Mouse (Mus musculus) testis, adult 2 months (tissue): ENCODE results near the gene Fam13c. TPM values are rescaled to one million over a fixed set of nuclear protein-coding genes. Genes with fewer than 3 reads are reported as not detected.

Source experiments
- H3K27ac ChIP-seq: fragments of 200-500 bp; 2 replicates; pipeline ENCODE4 v1.5.1; 2012; ENCODE audit warnings: low read depth, low read length; ENCODE audit not compliant: control insufficient read depth, insufficient read depth
- H3K27me3 ChIP-seq: fragments of 200-500 bp; 2 replicates; pipeline ENCODE4 v1.6.1; 2012; ENCODE audit warnings: mild to moderate bottlenecking, low read length, moderate library complexity; ENCODE audit not compliant: control insufficient read depth, insufficient read depth
- H3K36me3 ChIP-seq: fragments of 200-500 bp; 2 replicates; pipeline ENCODE4 v1.6.1; 2012; ENCODE audit warnings: mild to moderate bottlenecking, low read length; ENCODE audit not compliant: control insufficient read depth, insufficient read depth
- H3K4me1 ChIP-seq: fragments of 200-500 bp; 2 replicates; pipeline ENCODE4 v1.6.1; 2012; ENCODE audit warnings: low read length; ENCODE audit not compliant: control insufficient read depth, insufficient read depth
- H3K4me3 ChIP-seq: fragments of 200-500 bp; 2 replicates; pipeline ENCODE4 v1.5.1; 2012; ENCODE audit warnings: low read depth, mild to moderate bottlenecking, low read length, moderate library complexity, mixed read lengths; ENCODE audit not compliant: control insufficient read depth
- CTCF ChIP-seq: fragments of 200-500 bp; IDR thresholded peaks from 2 replicates; pipeline ENCODE4 v1.5.1; 2012; ENCODE audit warnings: low read depth, mild to moderate bottlenecking, inconsistent platforms, low read length, moderate library complexity; ENCODE audit not compliant: control insufficient read depth, insufficient read depth, insufficient replicate concordance
- POLR2A ChIP-seq: fragments of 200-500 bp; IDR thresholded peaks from 2 replicates; pipeline ENCODE4 v1.6.1; 2012; ENCODE audit warnings: low read depth, mild to moderate bottlenecking, inconsistent platforms, low read length, moderate library complexity; ENCODE audit not compliant: control insufficient read depth
- polyA plus RNA-seq: library from polyadenylated mRNA; depleted of rRNA; stranded (reverse); fragments of >200 nt; gene quantifications from 2 replicates; pipeline ENCODE4 v1.2.3, GENCODE M21; 2012

Fam13c gene
- polyA plus RNA-seq, 1 experiment = 2.2 TPM

DNA sequence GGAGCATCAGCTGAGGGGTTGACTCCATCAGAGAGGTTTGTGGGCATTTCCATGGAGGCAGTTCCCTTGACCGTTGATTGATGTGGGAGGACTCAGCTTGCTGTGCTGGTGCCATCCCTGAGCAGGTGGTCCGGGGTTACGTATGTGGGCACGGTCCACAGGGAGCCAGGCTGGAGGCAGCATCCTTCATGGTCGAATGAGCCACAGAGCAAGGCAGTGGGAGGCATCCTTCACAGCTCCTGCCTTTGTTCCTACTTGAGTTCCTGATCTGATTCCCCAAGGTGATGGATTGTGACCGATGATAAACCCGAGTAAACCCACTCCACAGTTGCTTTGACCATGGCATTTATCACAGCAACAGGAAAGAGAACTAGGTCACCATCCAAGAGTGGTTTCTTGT, 25.4 kb downstream of the Fam13c start:
- H3K4me3 ChIP-seq = no peak overlapping the region
- TF ChIP-seq CTCF = no peak
- TF ChIP-seq POLR2A = no peak
- H3K27ac ChIP-seq = no peak overlapping the region
- H3K27me3 ChIP-seq = no peaks in the 10 kb centered on the region
- H3K36me3 ChIP-seq = no peaks in the 10 kb centered on the region
- no peaks in the 10 kb centered on the region for H3K4me1 ChIP-seq

DNA sequence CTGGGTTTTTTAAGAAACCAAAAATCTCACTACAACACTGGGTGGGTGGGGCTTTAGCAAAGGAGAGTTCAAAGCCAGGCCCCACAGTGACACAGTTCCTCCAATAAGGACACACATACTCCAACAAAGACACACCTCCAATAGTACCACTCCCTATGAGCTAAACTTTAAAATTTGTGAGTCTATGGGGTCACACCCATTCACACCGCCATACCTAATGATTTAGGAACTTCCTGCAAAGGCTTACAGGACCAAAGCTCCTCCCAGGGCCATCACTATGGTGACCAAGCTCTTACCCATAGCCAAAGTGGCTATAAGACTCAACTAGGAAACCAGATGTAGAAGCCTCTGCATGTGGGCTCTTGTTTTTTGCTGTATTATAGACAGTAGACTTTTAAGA, 30.6 kb downstream of the Fam13c start:
- TF ChIP-seq POLR2A = no peak
- TF ChIP-seq CTCF = no peak
- H3K27me3 ChIP-seq = no peaks in the 10 kb centered on the region
- H3K36me3 ChIP-seq = no peaks in the 10 kb centered on the region

GRCm38 (mm10) chr10:70477741-70478145, 37.5 kb downstream of the Fam13c start:
- H3K4me1 ChIP-seq = no peaks in the 10 kb centered on the region
- H3K27ac ChIP-seq = no peak overlapping the region
- H3K4me3 ChIP-seq = no peak overlapping the region
- no peaks in the 10 kb centered on the region for H3K27me3 ChIP-seq
- no peak for TF ChIP-seq POLR2A
- no peak for TF ChIP-seq CTCF
- H3K36me3 ChIP-seq = no peaks in the 10 kb centered on the region

More for the DNA sequence above, 30.6 kb downstream of the Fam13c start:
- no peaks in the 10 kb centered on the region for H3K4me1 ChIP-seq
- H3K4me3 ChIP-seq = no peak overlapping the region
- H3K27ac ChIP-seq = no peak overlapping the region

DNA sequence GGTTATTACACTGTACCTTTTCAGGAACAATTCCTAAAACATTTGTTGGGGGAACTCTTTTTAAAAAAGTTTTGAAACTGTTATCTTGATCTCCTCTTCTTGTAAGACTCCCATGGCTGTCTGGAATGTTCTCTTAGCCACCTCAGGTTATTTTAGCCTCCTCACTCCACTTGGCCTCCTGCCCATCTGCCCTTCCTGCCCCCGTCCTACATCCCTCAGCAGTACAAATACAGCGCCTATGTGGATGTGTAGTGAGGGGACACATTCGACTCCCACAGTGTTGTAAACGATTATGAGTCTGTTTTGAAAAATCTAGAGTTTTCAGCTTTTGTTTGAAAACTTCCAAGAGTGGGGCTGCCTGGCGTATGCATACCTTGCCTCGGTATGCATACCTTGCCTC, 43.5 kb downstream of the Fam13c start:
- no peak for TF ChIP-seq CTCF
- no peak for TF ChIP-seq POLR2A
- H3K27me3 ChIP-seq = no peaks in the 10 kb centered on the region
- H3K4me1 ChIP-seq = no peaks in the 10 kb centered on the region; the same call in 1 of the 2 replicates
- H3K27ac ChIP-seq = no peak overlapping the region
- H3K4me3 ChIP-seq = no peak overlapping the region
- H3K36me3 ChIP-seq = no peaks in the 10 kb centered on the region

GRCm38 (mm10) chr10:70484568-70485286, 44.4 kb downstream of the Fam13c start:
- H3K36me3 ChIP-seq = no peaks in the 10 kb centered on the region
- H3K27me3 ChIP-seq = no peaks in the 10 kb centered on the region
- no peaks in the 10 kb centered on the region; the same call in 1 of the 2 replicates for H3K4me1 ChIP-seq
- no peak overlapping the region for H3K27ac ChIP-seq
- TF ChIP-seq POLR2A = no peak
- TF ChIP-seq CTCF = no peak
- no peak overlapping the region for H3K4me3 ChIP-seq

DNA sequence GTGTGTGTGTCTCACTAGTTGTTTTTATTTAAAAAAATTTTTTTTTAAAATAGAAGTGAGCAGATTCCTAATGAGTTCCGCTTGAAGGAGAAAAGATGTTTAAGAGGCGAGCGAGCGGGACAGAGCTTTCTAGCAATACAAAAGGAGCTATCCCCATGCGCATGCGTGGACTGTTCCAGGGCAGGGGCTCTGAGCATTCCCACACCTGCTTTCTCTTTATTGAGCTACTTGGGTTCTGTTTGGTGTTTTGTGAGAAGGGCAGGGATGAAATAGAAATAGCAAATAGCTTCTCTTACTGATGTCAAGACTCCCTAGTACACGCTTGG, 45.0 kb downstream of the Fam13c start:
- Histone ChIP-seq H3K4me1 (no peaks in the 10 kb centered on the region; the same call in 1 of the 2 replicates), H3K27ac (no peak overlapping the region), H3K36me3 (no peaks in the 10 kb centered on the region), H3K27me3 (no peaks in the 10 kb centered on the region), H3K4me3 (no peak overlapping the region)
- TF ChIP-seq CTCF (no peak), POLR2A (no peak)

DNA sequence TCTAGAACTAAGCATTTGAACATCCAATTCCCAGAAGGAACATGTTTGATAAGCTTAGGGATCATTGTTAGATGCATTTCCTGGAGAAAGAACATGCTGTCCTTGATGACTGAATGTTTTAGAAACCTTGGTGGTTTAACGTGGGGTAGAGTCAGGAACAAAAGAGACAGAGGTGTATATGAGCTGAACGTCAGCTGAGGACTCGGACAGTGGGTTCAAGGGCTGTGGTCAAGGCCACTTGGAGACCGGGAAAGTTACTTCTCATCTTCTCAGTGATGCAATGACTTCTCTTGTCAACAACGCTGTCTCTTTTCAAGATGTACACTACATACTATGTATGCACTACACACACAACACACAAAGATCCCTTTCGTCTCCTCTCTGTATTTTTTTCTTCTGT, 46.4 kb downstream of the Fam13c start:
- Histone ChIP-seq H3K27me3 (no peaks in the 10 kb centered on the region), H3K27ac (0 out of 2 replicates have a peak overlapping the region, but pooled peaks have one; percentile 8), H3K4me3 (no peak overlapping the region), H3K4me1 (no peaks in the 10 kb centered on the region; the same call in 1 of the 2 replicates), H3K36me3 (no peaks in the 10 kb centered on the region)
- no peak for TF ChIP-seq CTCF
- no peak for TF ChIP-seq POLR2A
